Mouse (Mus musculus) G1E (cell line): ENCODE measurements around the gene Gnb5. TPM values are rescaled to one million over a fixed set of nuclear protein-coding genes. Genes with fewer than 3 reads are reported as not detected.
A peak's percentile ranks its signal among the peaks of the same experiment; 100 is the strongest.

Experiments used
- ATAC-seq: 2 replicates; pipeline ENCODE4 v1.8.0; 2016; ENCODE audit warnings: mild to moderate bottlenecking; ENCODE audit not compliant: insufficient number of reproducible peaks, poor library complexity, low FRiP score, severe bottlenecking; ENCODE audit errors: extremely low read depth
- DNase-seq: peaks from one replicate; pipeline ENCODE4 v3.0.0; 2012; ENCODE audit warnings: low spot score
- H3K27me3 ChIP-seq: 2 replicates; pipeline ENCODE4 v1.6.1; 2012; ENCODE audit warnings: mild to moderate bottlenecking, low read length, inconsistent platforms; ENCODE audit not compliant: insufficient read depth
- H3K36me3 ChIP-seq: replicated peaks from 2 replicates; pipeline ENCODE3; 2012; ENCODE audit warnings: mild to moderate bottlenecking, inconsistent platforms
- H3K4me1 ChIP-seq: 2 replicates; pipeline ENCODE4 v1.6.1; 2012; ENCODE audit warnings: low read depth, low read length, inconsistent platforms, mixed read lengths; ENCODE audit not compliant: insufficient read depth
- H3K4me3 ChIP-seq: 2 replicates; pipeline ENCODE4 v1.5.1; 2012; ENCODE audit warnings: low read depth, mild to moderate bottlenecking, inconsistent platforms, low read length, moderate library complexity, mixed read lengths
- H3K9me3 ChIP-seq: replicated peaks from 2 replicates; pipeline ENCODE4 v1.6.1; 2012; ENCODE audit warnings: inconsistent platforms
- CTCF ChIP-seq: IDR thresholded peaks from 2 replicates; pipeline ENCODE4 v1.5.1; 2012; ENCODE audit warnings: low read depth, low read length, inconsistent platforms, mixed read lengths
- GATA1 ChIP-seq: IDR thresholded peaks from 2 replicates; pipeline ENCODE4 v1.6.1; 2012; ENCODE audit warnings: borderline replicate concordance, low read length, inconsistent platforms, mixed read lengths
- GATA2 ChIP-seq: IDR thresholded peaks from 2 replicates; pipeline ENCODE4 v1.6.1; 2012; ENCODE audit warnings: low read depth, low read length, inconsistent platforms, borderline replicate concordance
- POLR2AphosphoS5 ChIP-seq: IDR thresholded peaks from 2 replicates; pipeline ENCODE4 v1.6.1; 2012; ENCODE audit warnings: low read depth, low read length, inconsistent platforms; ENCODE audit not compliant: insufficient replicate concordance
- TAL1 ChIP-seq: conservative IDR thresholded peaks from 2 replicates; pipeline ENCODE4 v1.6.1; 2012; ENCODE audit warnings: low read depth, low read length, inconsistent platforms, mixed read lengths
- polyA plus RNA-seq: library from polyadenylated mRNA; stranded (reverse); fragments of >175 nt; gene quantifications from 2 replicates; pipeline ENCODE4 v1.2.3, GENCODE M21; 2012
- total RNA-seq, 2 experiments: library from RNA; stranded (forward) in 1 of 2; stranded (reverse) in 1 of 2; fragments of 200-1000 nt in 1 of 2; fragments of >200 nt in 1 of 2; fragmentation: Nextera tagmentation in 1 of 2; gene quantifications; 2 replicates each; pipeline ENCODE4 v1.2.3; 2014 to 2017

The Gnb5 gene
- total and polyA plus RNA-seq, 3 experiments, result 0.66 TPM; not detected in 2

- Histone ChIP-seq H3K36me3 (no peaks in the 10 kb centered on the region), H3K4me3 (no peak overlapping the region), H3K9me3 (no peaks in the 10 kb centered on the region), H3K27me3 (peaks cover 32% of the 10 kb centered on the region), H3K4me1 (peaks cover 3% of the 10 kb centered on the region; the same call in 1 of the 2 replicates)
- DNase-seq, result no peak
- TF ChIP-seq GATA2 (no peak), GATA1 (no peak), CTCF (no peak), POLR2AphosphoS5 (no peak), TAL1 (no peak)
- no peak for ATAC-seq
Measured at GRCm38 (mm10) chr9:75282179-75282578, 23.9 kb upstream of the Gnb5 start.

GRCm38 (mm10) chr9:75282830-75283229, 23.3 kb upstream of the Gnb5 start:
- Histone ChIP-seq H3K4me1 (peaks cover 3% of the 10 kb centered on the region; the same call in 1 of the 2 replicates), H3K27me3 (peaks cover 33% of the 10 kb centered on the region), H3K9me3 (no peaks in the 10 kb centered on the region), H3K36me3 (no peaks in the 10 kb centered on the region), H3K4me3 (no peak overlapping the region)
- DNase-seq (peak; percentile 11), ATAC-seq (no peak; the same call in 1 of the 2 replicates)
- TF ChIP-seq GATA1 (no peak), GATA2 (no peak), CTCF (peak; percentile 32; the same call in 1 of the 2 replicates), TAL1 (no peak)

GRCm38 (mm10) chr9:75283636-75284035, 22.5 kb upstream of the Gnb5 start:
- no peak for TF ChIP-seq CTCF
- no peak for DNase-seq
- H3K27me3 ChIP-seq, result peaks cover 32% of the 10 kb centered on the region

GRCm38 (mm10) chr9:75285363-75285762, 20.7 kb upstream of the Gnb5 start:
- H3K4me3 ChIP-seq, result no peak overlapping the region
- no peak for DNase-seq

More at GRCm38 (mm10) chr9:75283636-75284035, 22.5 kb upstream of the Gnb5 start:
- Histone ChIP-seq H3K4me3 (no peak overlapping the region), H3K9me3 (no peaks in the 10 kb centered on the region), H3K4me1 (peaks cover 3% of the 10 kb centered on the region; the same call in 1 of the 2 replicates), H3K36me3 (no peaks in the 10 kb centered on the region)
- ATAC-seq, result no peak

GRCm38 (mm10) chr9:75287636-75288035, 18.5 kb upstream of the Gnb5 start:
- no peaks in the 10 kb centered on the region for H3K9me3 ChIP-seq
- DNase-seq (no peak), ATAC-seq (no peak)
- H3K4me3 ChIP-seq, result no peak overlapping the region
- TF ChIP-seq CTCF, result no peak
- no peak for TF ChIP-seq POLR2AphosphoS5
- no peak for TF ChIP-seq GATA1
- TF ChIP-seq GATA2, result no peak
- TF ChIP-seq TAL1, result no peak
- peaks cover 9% of the 10 kb centered on the region for H3K27me3 ChIP-seq
- no peaks in the 10 kb centered on the region for H3K36me3 ChIP-seq
- H3K4me1 ChIP-seq, result peaks cover 6% of the 10 kb centered on the region; the same call in 1 of the 2 replicates

More at GRCm38 (mm10) chr9:75285363-75285762, 20.7 kb upstream of the Gnb5 start:
- Histone ChIP-seq H3K36me3 (no peaks in the 10 kb centered on the region), H3K27me3 (peaks cover 19% of the 10 kb centered on the region), H3K9me3 (no peaks in the 10 kb centered on the region), H3K4me1 (peaks cover 6% of the 10 kb centered on the region; the same call in 1 of the 2 replicates)
- ATAC-seq, result no peak
- TF ChIP-seq POLR2AphosphoS5, result no peak
- TF ChIP-seq CTCF, result no peak
- TF ChIP-seq TAL1, result no peak
- no peak for TF ChIP-seq GATA2
- no peak for TF ChIP-seq GATA1

- Histone ChIP-seq H3K36me3 (no peaks in the 10 kb centered on the region), H3K4me1 (0 out of 2 replicates have a peak, but pooled peaks cover 3% of the 10 kb centered on the region), H3K9me3 (no peaks in the 10 kb centered on the region), H3K27me3 (peaks cover 6% of the 10 kb centered on the region), H3K4me3 (no peak overlapping the region)
- no peak for TF ChIP-seq GATA2
- 0 out of 2 replicates have a peak, but pooled peaks have one; percentile 17 for TF ChIP-seq CTCF
- no peak for ATAC-seq
- no peak for DNase-seq
Measured at GRCm38 (mm10) chr9:75289545-75289944, 16.5 kb upstream of the Gnb5 start.

- no peak for TF ChIP-seq GATA1
- 0 out of 2 replicates have a peak, but pooled peaks have one; percentile 30 for TF ChIP-seq CTCF
Measured at GRCm38 (mm10) chr9:75299342-75299741, 6.7 kb upstream of the Gnb5 start.

More at GRCm38 (mm10) chr9:75299342-75299741, 6.7 kb upstream of the Gnb5 start:
- no peak overlapping the region for H3K4me3 ChIP-seq
- no peak for ATAC-seq
- H3K27me3 ChIP-seq, result peaks cover 17% of the 10 kb centered on the region
- no peaks in the 10 kb centered on the region for H3K9me3 ChIP-seq
- H3K4me1 ChIP-seq, result peaks cover 2% of the 10 kb centered on the region; the same call in 1 of the 2 replicates
- H3K36me3 ChIP-seq, result no peaks in the 10 kb centered on the region
- no peak for DNase-seq
